Comparison of ENCODE assay signal across 9 mouse cellular contexts in genomic region chr15:100321134-100321533, GRCm38 (mm10). TPM values are rescaled to one million over a fixed set of nuclear protein-coding genes. Genes with fewer than 3 reads are reported as not detected.
A peak's percentile ranks its signal among the peaks of the same experiment; 100 is the strongest.
DNase-seq lines count a peak whose midpoint lies in the region; ATAC-seq and TF ChIP-seq lines count a peak whose summit lies in the region.
"Had no signal": no experiment of that assay in that cellular context is flagged by ENCODE, and none has a peak within 500 bp of the region (broad histone marks: within the 10 kb centered on the region; RNA-seq: fewer than 3 reads in every experiment).

No protein-coding gene starts in this region.

- ATAC-seq in embryonic facial prominence, embryonic 15.5 days (ENCODE audit: insufficient number of reproducible peaks, low FRiP score, low TSS enrichment, low read depth), result no peak
- ATAC-seq in lung, postnatal 0 days, result peak; percentile 27
- ATAC-seq in activated CD4-positive, CD25-positive, alpha-beta regulatory T cell, adult 4 months, result no peak
- no peak for ATAC-seq in intestine, embryonic 16.5 days

- peaks cover 5% of the 10 kb centered on the region; the same call in 1 of the 2 replicates for H3K4me1 ChIP-seq in embryonic facial prominence, embryonic 15.5 days
- H3K4me1 ChIP-seq in lung, postnatal 0 days (ENCODE audit: insufficient read depth, low read depth, low read length), result peaks cover 8% of the 10 kb centered on the region; the same call in 1 of the 2 replicates
- H3K4me1 ChIP-seq in forebrain, embryonic 10.5 days, result peaks cover 7% of the 10 kb centered on the region
- peaks cover 9% of the 10 kb centered on the region; the same call in 1 of the 2 replicates for H3K4me1 ChIP-seq in intestine, embryonic 16.5 days (ENCODE audit: control insufficient read depth, insufficient read depth, low read length)

- TF ChIP-seq EP300 in lung, postnatal 0 days (IDR thresholded peaks at IDR 0.05), result no peak

- no peak overlapping the region for H3K9ac ChIP-seq in embryonic facial prominence, embryonic 15.5 days
- no peak overlapping the region for H3K9ac ChIP-seq in lung, postnatal 0 days (replicated peaks; ENCODE audit: low read depth)
- H3K9ac ChIP-seq in intestine, embryonic 16.5 days (ENCODE audit: low read depth, low read length), result no peak overlapping the region

- H3K4me3 ChIP-seq in layer of hippocampus, adult 2 months, result no peak overlapping the region
- no peak overlapping the region for H3K4me3 ChIP-seq in embryonic facial prominence, embryonic 15.5 days (replicated peaks)
- H3K4me3 ChIP-seq in lung, postnatal 0 days (ENCODE audit: low read depth, low read length), result no peak overlapping the region
- H3K4me3 ChIP-seq in forebrain, embryonic 10.5 days, result no peak overlapping the region
- no peak overlapping the region for H3K4me3 ChIP-seq in intestine, embryonic 16.5 days (ENCODE audit: low read length)

- no peak overlapping the region for H3K4me2 ChIP-seq in embryonic facial prominence, embryonic 15.5 days (replicated peaks)
- no peak overlapping the region for H3K4me2 ChIP-seq in lung, postnatal 0 days (replicated peaks; ENCODE audit: low read depth, low read length)
- H3K4me2 ChIP-seq in intestine, embryonic 16.5 days (ENCODE audit: low read depth, low read length), result no peak overlapping the region

- no peaks in the 10 kb centered on the region for H3K27me3 ChIP-seq in embryonic facial prominence, embryonic 15.5 days
- H3K27me3 ChIP-seq in lung, postnatal 0 days (replicated peaks; ENCODE audit: insufficient read depth, low read length), result no peaks in the 10 kb centered on the region
- H3K27me3 ChIP-seq in forebrain, embryonic 10.5 days (ENCODE audit: poor library complexity, severe bottlenecking), result no peaks in the 10 kb centered on the region
- H3K27me3 ChIP-seq in intestine, embryonic 16.5 days (replicated peaks; ENCODE audit: control insufficient read depth, insufficient read depth, low read length), result no peaks in the 10 kb centered on the region

- no peaks in the 10 kb centered on the region for H3K9me3 ChIP-seq in embryonic facial prominence, embryonic 15.5 days (replicated peaks)
- no peaks in the 10 kb centered on the region for H3K9me3 ChIP-seq in lung, postnatal 0 days (ENCODE audit: low read length)
- H3K9me3 ChIP-seq in forebrain, embryonic 10.5 days, result no peaks in the 10 kb centered on the region
- H3K9me3 ChIP-seq in intestine, embryonic 16.5 days (ENCODE audit: control insufficient read depth, low read length), result no peaks in the 10 kb centered on the region

- TF ChIP-seq CTCF in layer of hippocampus, adult 2 months (conservative IDR thresholded peaks at IDR 0.05), result peak; percentile 51
- TF ChIP-seq CTCF in lung, postnatal 0 days (IDR thresholded peaks at IDR 0.05), result peak; percentile 74

- 56% methylated on average over 5 of the region's 5 CpGs for WGBS in embryonic facial prominence, embryonic 15.5 days
- 38% methylated on average over 5 of the region's 5 CpGs for WGBS in lung, postnatal 0 days
- 68% methylated on average over 5 of the region's 5 CpGs for WGBS in forebrain, embryonic 10.5 days
- WGBS in intestine, embryonic 16.5 days, result 47% methylated on average over 5 of the region's 5 CpGs

- no peaks in the 10 kb centered on the region for H3K36me3 ChIP-seq in embryonic facial prominence, embryonic 15.5 days
- H3K36me3 ChIP-seq in lung, postnatal 0 days (ENCODE audit: insufficient read depth, low read length), result no peaks in the 10 kb centered on the region
- no peaks in the 10 kb centered on the region for H3K36me3 ChIP-seq in forebrain, embryonic 10.5 days (replicated peaks)
- H3K36me3 ChIP-seq in intestine, embryonic 16.5 days (ENCODE audit: control insufficient read depth, insufficient read depth, low read length), result no peaks in the 10 kb centered on the region

- no peak for DNase-seq in layer of hippocampus, adult 2 months (ENCODE audit: low spot score in 2 of 2)
- no peak for DNase-seq in layer of hippocampus, postnatal 36 days
- peak; percentile 77 for DNase-seq in adrenal gland, postnatal 10 days
- peak; percentile 86 for DNase-seq in lung, postnatal 0 days (ENCODE audit: low spot score)
- no peak for DNase-seq in forebrain, embryonic 10.5 days (ENCODE audit: extremely low spot score, low spot score)

- H3K27ac ChIP-seq in layer of hippocampus, adult 2 months, result no peak overlapping the region
- peak overlapping the region; percentile 1; the same call in 1 of the 2 replicates for H3K27ac ChIP-seq in embryonic facial prominence, embryonic 15.5 days (replicated peaks)
- peak overlapping the region; percentile 87 for H3K27ac ChIP-seq in lung, postnatal 0 days (ENCODE audit: low read length)
- no peak overlapping the region for H3K27ac ChIP-seq in forebrain, embryonic 10.5 days
- no peak overlapping the region for H3K27ac ChIP-seq in intestine, embryonic 16.5 days (ENCODE audit: low read length)

RNA-seq across cellular contexts. Expression of gene Mettl7a3, which starts 13.6 kb away (rescaled TPM):
- under 1 TPM; 0.33 to 0.37 TPM for total RNA-seq in layer of hippocampus, adult 2 months (2021)
- total RNA-seq in layer of hippocampus, postnatal 36 days (2021), result under 1 TPM; 0.40 to 0.63 TPM
- under 1 TPM; 0.18 to 0.64 TPM for total RNA-seq in adrenal gland, postnatal 10 days (2021)
- 0.32 and 0.35 TPM in 2 replicates for polyA plus RNA-seq in embryonic facial prominence, embryonic 15.5 days (2015; fragmentation: Nextera tagmentation; extraction: Ambion mirVana)
- polyA plus RNA-seq in lung, postnatal 0 days (2015; fragmentation: Nextera tagmentation; extraction: Ambion mirVana), result 0.12 TPM in 2 replicates
- not detected in 2 replicates for polyA plus RNA-seq in forebrain, embryonic 10.5 days (2016; fragmentation: Nextera tagmentation; extraction: Ambion mirVana)
- not detected for polyA plus RNA-seq in activated CD4-positive, CD25-positive, alpha-beta regulatory T cell, adult 4 months (2017; shearing (Covaris generic))
- not detected in 2 replicates for polyA plus RNA-seq in intestine, embryonic 16.5 days (2015; fragmentation: Nextera tagmentation; extraction: Ambion mirVana)

RNA-seq across cellular contexts. Expression of gene Mettl7a1, which starts 17.2 kb away (rescaled TPM):
- 10 to 100 TPM; 31.5 to 36.8 TPM for total RNA-seq in layer of hippocampus, adult 2 months (2021)
- total RNA-seq in layer of hippocampus, postnatal 36 days (2021), result 10 to 100 TPM; 33.7 to 40.8 TPM
- 10 to 100 TPM; 67.7 to 72.2 TPM for total RNA-seq in adrenal gland, postnatal 10 days (2021)
- polyA plus RNA-seq in embryonic facial prominence, embryonic 15.5 days (2015; fragmentation: Nextera tagmentation; extraction: Ambion mirVana), result 7.6 and 8.4 TPM in 2 replicates
- polyA plus RNA-seq in lung, postnatal 0 days (2015; fragmentation: Nextera tagmentation; extraction: Ambion mirVana), result 62.9 and 88.1 TPM in 2 replicates
- polyA plus RNA-seq in forebrain, embryonic 10.5 days (2016; fragmentation: Nextera tagmentation; extraction: Ambion mirVana), result 3.8 and 3.9 TPM in 2 replicates
- polyA plus RNA-seq in activated CD4-positive, CD25-positive, alpha-beta regulatory T cell, adult 4 months (2017; shearing (Covaris generic)), result 1 to 10 TPM; 2.8 to 5.2 TPM
- polyA plus RNA-seq in intestine, embryonic 16.5 days (2015; fragmentation: Nextera tagmentation; extraction: Ambion mirVana), result 5.9 and 7.4 TPM in 2 replicates

RNA-seq across cellular contexts. Expression of gene Methig1, which starts 31.8 kb away (rescaled TPM):
- total RNA-seq in layer of hippocampus, adult 2 months (2021), result not detected
- total RNA-seq in layer of hippocampus, postnatal 36 days (2021), result not detected
- under 1 TPM in 1 of 2 experiments, not detected in 1; 0.67 TPM for total RNA-seq in adrenal gland, postnatal 10 days (2021)
- not detected in 2 replicates for polyA plus RNA-seq in embryonic facial prominence, embryonic 15.5 days (2015; fragmentation: Nextera tagmentation; extraction: Ambion mirVana)
- polyA plus RNA-seq in lung, postnatal 0 days (2015; fragmentation: Nextera tagmentation; extraction: Ambion mirVana), result not detected in 2 replicates
- polyA plus RNA-seq in forebrain, embryonic 10.5 days (2016; fragmentation: Nextera tagmentation; extraction: Ambion mirVana), result not detected in 2 replicates
- polyA plus RNA-seq in activated CD4-positive, CD25-positive, alpha-beta regulatory T cell, adult 4 months (2017; shearing (Covaris generic)), result not detected
- polyA plus RNA-seq in intestine, embryonic 16.5 days (2015; fragmentation: Nextera tagmentation; extraction: Ambion mirVana), result not detected in 2 replicates
- polyA plus RNA-seq: limb, embryonic 14.5 days had no signal

RNA-seq across cellular contexts. Expression of gene Mettl7a2, which starts 31.9 kb away (rescaled TPM):
- under 1 TPM in 1 of 2 experiments, not detected in 1; 0.72 TPM for total RNA-seq in layer of hippocampus, adult 2 months (2021)
- total RNA-seq in layer of hippocampus, postnatal 36 days (2021), result 1 to 10 TPM in 1 of 2 experiments, under 1 TPM in 1; 0.76 to 1.0 TPM
- total RNA-seq in adrenal gland, postnatal 10 days (2021), result 1 to 10 TPM; 1.2 to 1.8 TPM
- polyA plus RNA-seq in embryonic facial prominence, embryonic 15.5 days (2015; fragmentation: Nextera tagmentation; extraction: Ambion mirVana), result not detected in 2 replicates
- 0.11 and 0.19 TPM in 2 replicates for polyA plus RNA-seq in lung, postnatal 0 days (2015; fragmentation: Nextera tagmentation; extraction: Ambion mirVana)
- not detected in 2 replicates for polyA plus RNA-seq in forebrain, embryonic 10.5 days (2016; fragmentation: Nextera tagmentation; extraction: Ambion mirVana)
- polyA plus RNA-seq in activated CD4-positive, CD25-positive, alpha-beta regulatory T cell, adult 4 months (2017; shearing (Covaris generic)), result not detected
- polyA plus RNA-seq in intestine, embryonic 16.5 days (2015; fragmentation: Nextera tagmentation; extraction: Ambion mirVana), result not detected in 2 replicates

RNA-seq across cellular contexts. Expression of gene Tmprss12, which starts 40.5 kb away (rescaled TPM):
- not detected for total RNA-seq in layer of hippocampus, adult 2 months (2021)
- not detected for total RNA-seq in layer of hippocampus, postnatal 36 days (2021)
- total RNA-seq in adrenal gland, postnatal 10 days (2021), result not detected
- 0.12 TPM in 1 of 2 replicates, not detected in the other for polyA plus RNA-seq in embryonic facial prominence, embryonic 15.5 days (2015; fragmentation: Nextera tagmentation; extraction: Ambion mirVana)
- not detected in 2 replicates for polyA plus RNA-seq in lung, postnatal 0 days (2015; fragmentation: Nextera tagmentation; extraction: Ambion mirVana)
- polyA plus RNA-seq in forebrain, embryonic 10.5 days (2016; fragmentation: Nextera tagmentation; extraction: Ambion mirVana), result not detected in 2 replicates
- not detected for polyA plus RNA-seq in activated CD4-positive, CD25-positive, alpha-beta regulatory T cell, adult 4 months (2017; shearing (Covaris generic))
- not detected in 2 replicates for polyA plus RNA-seq in intestine, embryonic 16.5 days (2015; fragmentation: Nextera tagmentation; extraction: Ambion mirVana)
- polyA plus RNA-seq: limb, embryonic 14.5 days had no signal

Comparison
In these comparisons a context has a peak if more than half of its experiments do, and no peak if none do; other contexts are left out.
1. DNase-seq: peak in adrenal gland, postnatal 10 days (single experiment) and lung, postnatal 0 days (single experiment); none in layer of hippocampus, adult 2 months (0 of 2), layer of hippocampus, postnatal 36 days (0 of 2) and forebrain, embryonic 10.5 days (single experiment).
2. H3K27ac ChIP-seq: peak in embryonic facial prominence, embryonic 15.5 days (single experiment) and lung, postnatal 0 days (single experiment); none in layer of hippocampus, adult 2 months (single experiment), forebrain, embryonic 10.5 days (single experiment) and intestine, embryonic 16.5 days (single experiment).